Mouse (Mus musculus): Measurements from ENCODE around the gene Arhgap17. TPM values are rescaled to one million over a fixed set of nuclear protein-coding genes. Genes with fewer than 3 reads are reported as not detected.

Arhgap17 gene
- polyA plus RNA-seq, 1 experiment from 2014 or later, result 27.0 TPM

- H3K27me3 ChIP-seq (ENCODE audit: insufficient read depth, poor library complexity, severe bottlenecking), result no peaks in the 10 kb centered on the region
- no peak overlapping the region for H3K4me3 ChIP-seq
- DNase-seq (ENCODE audit: low spot score), result no peak
- no peaks in the 10 kb centered on the region for H3K9me3 ChIP-seq
- peaks cover 79% of the 10 kb centered on the region for H3K36me3 ChIP-seq
- peaks cover 21% of the 10 kb centered on the region for H3K4me1 ChIP-seq
- 75% methylated on average over 13 of the region's 13 CpGs for WGBS
- no peak overlapping the region for H3K27ac ChIP-seq
Measured at GRCm38 (mm10) chr7:123322452-123323121, 47.1 kb downstream of the Arhgap17 start.

- Histone ChIP-seq H3K9me3 (no peaks in the 10 kb centered on the region), H3K4me3 (no peak overlapping the region), H3K36me3 (peaks cover 73% of the 10 kb centered on the region), H3K27me3 (ENCODE audit: insufficient read depth, poor library complexity, severe bottlenecking) (no peaks in the 10 kb centered on the region), H3K27ac (no peak overlapping the region), H3K4me1 (0 out of 2 replicates have a peak, but pooled peaks cover 4% of the 10 kb centered on the region)
- DNase-seq (ENCODE audit: low spot score), result no peak
- 84% methylated on average over 3 of the region's 3 CpGs for WGBS
Measured at GRCm38 (mm10) chr7:123312738-123313137, 57.0 kb downstream of the Arhgap17 start.

- H3K4me3 ChIP-seq, result no peak overlapping the region
- H3K36me3 ChIP-seq, result peaks cover 75% of the 10 kb centered on the region
- DNase-seq (ENCODE audit: low spot score), result no peak
- 0 out of 2 replicates have a peak, but pooled peaks cover 4% of the 10 kb centered on the region for H3K4me1 ChIP-seq
- no peaks in the 10 kb centered on the region for H3K9me3 ChIP-seq
- H3K27ac ChIP-seq, result no peak overlapping the region
- H3K27me3 ChIP-seq (ENCODE audit: insufficient read depth, poor library complexity, severe bottlenecking), result no peaks in the 10 kb centered on the region
- 60% methylated on average over 5 of the region's 5 CpGs for WGBS
Measured at GRCm38 (mm10) chr7:123311836-123312235, 57.9 kb downstream of the Arhgap17 start.

- no peaks in the 10 kb centered on the region for H3K27me3 ChIP-seq (ENCODE audit: insufficient read depth, poor library complexity, severe bottlenecking)
- WGBS, result 92% methylated on average over 4 of the region's 4 CpGs
- H3K36me3 ChIP-seq, result peaks cover 83% of the 10 kb centered on the region
- no peak overlapping the region for H3K27ac ChIP-seq
- H3K4me1 ChIP-seq, result 0 out of 2 replicates have a peak, but pooled peaks cover 4% of the 10 kb centered on the region
- no peak for DNase-seq (ENCODE audit: low spot score)
- H3K4me3 ChIP-seq, result no peak overlapping the region
- no peaks in the 10 kb centered on the region for H3K9me3 ChIP-seq
Measured at GRCm38 (mm10) chr7:123307887-123308558, 61.7 kb downstream of the Arhgap17 start.

GRCm38 (mm10) chr7:123307236-123307635, 62.5 kb downstream of the Arhgap17 start:
- WGBS, result 95% methylated on average over 8 of the region's 8 CpGs
- Histone ChIP-seq H3K36me3 (peaks cover 78% of the 10 kb centered on the region), H3K4me3 (no peak overlapping the region), H3K27ac (no peak overlapping the region), H3K27me3 (ENCODE audit: insufficient read depth, poor library complexity, severe bottlenecking) (no peaks in the 10 kb centered on the region), H3K9me3 (no peaks in the 10 kb centered on the region), H3K4me1 (0 out of 2 replicates have a peak, but pooled peaks cover 4% of the 10 kb centered on the region)
- DNase-seq (ENCODE audit: low spot score), result no peak

- DNase-seq (ENCODE audit: low spot score), result no peak
- H3K27me3 ChIP-seq (ENCODE audit: insufficient read depth, poor library complexity, severe bottlenecking), result no peaks in the 10 kb centered on the region
- H3K4me3 ChIP-seq, result no peak overlapping the region
- peaks cover 66% of the 10 kb centered on the region for H3K36me3 ChIP-seq
- no peaks in the 10 kb centered on the region for H3K9me3 ChIP-seq
- no peaks in the 10 kb centered on the region for H3K4me1 ChIP-seq
- H3K27ac ChIP-seq, result no peak overlapping the region
- 81% methylated on average over 2 of the region's 2 CpGs for WGBS
Measured at GRCm38 (mm10) chr7:123305397-123305796, 64.3 kb downstream of the Arhgap17 start.

GRCm38 (mm10) chr7:123300258-123300657, 69.5 kb downstream of the Arhgap17 start:
- WGBS, result 86% methylated on average over 3 of the region's 3 CpGs
- peaks cover 58% of the 10 kb centered on the region for H3K36me3 ChIP-seq
- no peak for DNase-seq (ENCODE audit: low spot score)

GRCm38 (mm10) chr7:123298225-123298624, 71.5 kb downstream of the Arhgap17 start:
- WGBS, result 36% methylated on average over 3 of the region's 3 CpGs
- Histone ChIP-seq H3K27ac (no peak overlapping the region), H3K36me3 (peaks cover 59% of the 10 kb centered on the region), H3K9me3 (no peaks in the 10 kb centered on the region), H3K27me3 (ENCODE audit: insufficient read depth, poor library complexity, severe bottlenecking) (no peaks in the 10 kb centered on the region), H3K4me3 (no peak overlapping the region), H3K4me1 (peaks cover 24% of the 10 kb centered on the region)
- no peak for DNase-seq (ENCODE audit: low spot score)

More at GRCm38 (mm10) chr7:123300258-123300657, 69.5 kb downstream of the Arhgap17 start:
- peaks cover 11% of the 10 kb centered on the region for H3K4me1 ChIP-seq
- H3K9me3 ChIP-seq, result no peaks in the 10 kb centered on the region
- H3K4me3 ChIP-seq, result no peak overlapping the region
- no peaks in the 10 kb centered on the region for H3K27me3 ChIP-seq (ENCODE audit: insufficient read depth, poor library complexity, severe bottlenecking)
- no peak overlapping the region for H3K27ac ChIP-seq

- Histone ChIP-seq H3K27me3 (ENCODE audit: insufficient read depth, poor library complexity, severe bottlenecking) (no peaks in the 10 kb centered on the region), H3K27ac (no peak overlapping the region), H3K9me3 (no peaks in the 10 kb centered on the region), H3K36me3 (peaks cover 68% of the 10 kb centered on the region), H3K4me3 (no peak overlapping the region), H3K4me1 (peaks cover 38% of the 10 kb centered on the region)
- 93% methylated on average over 6 of the region's 6 CpGs for WGBS
- no peak for DNase-seq (ENCODE audit: low spot score)
Measured at GRCm38 (mm10) chr7:123296097-123296496, 73.6 kb downstream of the Arhgap17 start.

- WGBS, result 88% methylated on average over 7 of the region's 7 CpGs
- Histone ChIP-seq H3K9me3 (no peaks in the 10 kb centered on the region), H3K27ac (no peak overlapping the region), H3K4me3 (no peak overlapping the region), H3K36me3 (peaks cover 73% of the 10 kb centered on the region), H3K4me1 (peaks cover 38% of the 10 kb centered on the region), H3K27me3 (ENCODE audit: insufficient read depth, poor library complexity, severe bottlenecking) (no peaks in the 10 kb centered on the region)
- DNase-seq (ENCODE audit: low spot score), result no peak
Measured at GRCm38 (mm10) chr7:123295423-123295822, 74.3 kb downstream of the Arhgap17 start.

- WGBS, result 91% methylated on average over 7 of the region's 7 CpGs
- Histone ChIP-seq H3K9me3 (no peaks in the 10 kb centered on the region), H3K36me3 (peaks cover 70% of the 10 kb centered on the region), H3K27me3 (ENCODE audit: insufficient read depth, poor library complexity, severe bottlenecking) (no peaks in the 10 kb centered on the region), H3K4me3 (no peak overlapping the region), H3K27ac (no peak overlapping the region), H3K4me1 (peaks cover 38% of the 10 kb centered on the region)
- DNase-seq (ENCODE audit: low spot score), result no peak
Measured at GRCm38 (mm10) chr7:123293898-123294297, 75.8 kb downstream of the Arhgap17 start.

GRCm38 (mm10) chr7:123291942-123292341, 77.8 kb downstream of the Arhgap17 start:
- no peak for DNase-seq (ENCODE audit: low spot score)
- Histone ChIP-seq H3K4me3 (no peak overlapping the region), H3K36me3 (peaks cover 81% of the 10 kb centered on the region), H3K27me3 (ENCODE audit: insufficient read depth, poor library complexity, severe bottlenecking) (no peaks in the 10 kb centered on the region), H3K27ac (no peak overlapping the region), H3K9me3 (no peaks in the 10 kb centered on the region), H3K4me1 (peaks cover 27% of the 10 kb centered on the region)
- WGBS, result 76% methylated on average over 8 of the region's 8 CpGs

GRCm38 (mm10) chr7:123289176-123289575, 80.5 kb downstream of the Arhgap17 start:
- peaks cover 79% of the 10 kb centered on the region for H3K36me3 ChIP-seq
- DNase-seq (ENCODE audit: low spot score), result no peak
- WGBS, result 71% methylated on average over 4 of the region's 4 CpGs
- H3K9me3 ChIP-seq, result no peaks in the 10 kb centered on the region
- no peak overlapping the region for H3K27ac ChIP-seq
- H3K27me3 ChIP-seq (ENCODE audit: insufficient read depth, poor library complexity, severe bottlenecking), result no peaks in the 10 kb centered on the region
- no peak overlapping the region for H3K4me3 ChIP-seq
- H3K4me1 ChIP-seq, result peaks cover 22% of the 10 kb centered on the region
